Mouse (Mus musculus): Measurements from ENCODE around the gene Prr18. TPM values are rescaled to one million over a fixed set of nuclear protein-coding genes. Genes with fewer than 3 reads are reported as not detected.

Gene Prr18
- polyA plus RNA-seq (2015; fragmentation: Nextera tagmentation; extraction: Ambion mirVana), result not detected in 2 replicates

DNA sequence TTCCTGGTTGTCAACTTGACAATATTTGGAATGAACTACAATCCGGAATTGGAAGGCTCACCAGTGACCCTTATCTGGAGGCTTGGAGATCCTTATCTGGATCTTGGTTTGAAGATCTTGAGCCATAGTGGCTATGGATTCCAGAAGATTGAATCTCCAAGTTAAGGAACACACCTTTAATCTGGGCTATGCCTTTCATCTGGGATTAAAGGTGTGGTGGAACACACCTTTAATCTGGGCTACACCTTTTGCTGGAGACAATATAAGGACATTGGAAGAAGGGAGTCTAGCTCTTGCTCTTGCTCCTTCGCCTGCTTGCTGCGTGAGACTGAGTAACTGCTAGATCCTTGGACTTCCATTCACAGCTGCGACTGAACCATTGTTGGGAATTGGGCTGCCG is at the start of gene Prr18:
Gene Prr18 (plus strand): TSS at position 301 of the 400 bp plus-strand sequence.

DNA sequence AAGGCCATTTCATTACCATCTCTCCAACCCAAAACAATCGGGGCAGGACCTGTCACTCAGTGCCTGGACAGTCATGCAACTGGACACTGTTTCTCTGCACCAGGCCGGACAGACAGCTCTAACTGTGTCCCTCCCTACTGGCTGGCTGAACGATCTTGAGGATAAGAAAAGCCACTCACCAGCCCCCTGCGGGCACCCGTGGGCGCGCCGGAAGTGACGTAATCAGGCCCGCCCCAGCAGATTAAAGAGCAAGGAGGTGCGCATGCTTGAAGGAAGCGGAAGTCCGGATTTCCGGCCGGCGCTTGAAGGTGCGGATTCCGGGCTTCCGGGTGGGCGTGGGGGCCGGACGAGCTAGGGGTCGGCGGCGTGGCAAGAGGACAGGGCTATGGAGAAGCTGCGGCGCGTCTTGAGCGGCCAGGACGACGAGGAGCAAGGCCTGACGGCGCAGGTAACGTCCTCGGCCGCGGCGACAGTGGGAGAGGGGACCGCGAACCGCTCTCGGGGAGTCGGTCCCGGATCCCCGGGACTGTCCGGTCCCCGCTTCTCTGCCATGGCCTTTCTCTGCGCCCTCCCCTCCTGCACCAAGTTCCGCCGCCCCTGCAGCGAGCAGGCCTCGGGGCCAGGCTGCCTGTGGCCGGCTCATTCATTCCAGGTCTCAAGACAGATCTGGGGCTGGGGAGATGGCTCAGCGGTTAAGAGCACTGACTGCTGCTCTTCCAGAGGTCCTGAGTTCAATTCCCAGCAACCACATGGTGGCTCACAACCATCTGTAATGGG is 26.2 kb upstream of the Prr18 start, which contains the start of gene Sft2d1:
Gene Sft2d1 (plus strand): TSS at position 265 of the 777 bp plus-strand sequence.

DNA sequence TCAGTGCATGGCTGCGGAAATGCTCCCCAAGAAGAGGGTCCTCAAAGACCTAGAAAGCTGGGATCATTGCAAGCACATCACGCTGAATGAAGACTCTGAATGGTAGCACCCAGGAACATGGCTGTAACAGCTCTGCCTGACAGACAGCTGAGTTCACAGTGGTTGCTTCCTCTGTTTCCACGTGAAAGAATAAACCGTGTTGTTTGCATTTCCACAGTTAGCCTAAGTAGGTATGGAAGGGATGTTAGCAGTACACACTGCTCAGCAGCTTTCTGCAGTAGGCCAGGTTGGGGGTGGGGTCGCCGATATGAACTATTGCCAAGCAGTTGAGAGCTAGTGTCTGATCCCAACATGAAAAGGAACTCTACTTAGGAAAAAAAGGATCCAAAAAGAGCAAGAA is 18.4 kb downstream of the Prr18 start, which contains the start of gene T2:
Gene T2 (plus strand): TSS at position 301 of the 400 bp plus-strand sequence.

Other genes with a start within 250 kb of the Prr18 start
- 0.08 TPM in 1 of 2 replicates, not detected in the other for gene Gm49673, start 189.7 kb upstream of the Prr18 start, polyA plus RNA-seq (2015; fragmentation: Nextera tagmentation; extraction: Ambion mirVana)
- gene Rnaset2a, start 189.4 kb upstream of the Prr18 start, polyA plus RNA-seq (2015; fragmentation: Nextera tagmentation; extraction: Ambion mirVana), result 42.7 and 43.2 TPM in 2 replicates
- gene Fgfr1op, start 172.0 kb upstream of the Prr18 start, polyA plus RNA-seq (2015; fragmentation: Nextera tagmentation; extraction: Ambion mirVana), result 19.1 and 20.5 TPM in 2 replicates
- gene Ccr6, start 101.4 kb upstream of the Prr18 start, polyA plus RNA-seq (2015; fragmentation: Nextera tagmentation; extraction: Ambion mirVana), result 0.13 TPM in 1 of 2 replicates, not detected in the other
- 553 and 568 TPM in 2 replicates for gene Mpc1, start 54.6 kb upstream of the Prr18 start, polyA plus RNA-seq (2015; fragmentation: Nextera tagmentation; extraction: Ambion mirVana)
- 45.4 and 54.9 TPM in 2 replicates for gene Sft2d1, start 26.4 kb upstream of the Prr18 start, polyA plus RNA-seq (2015; fragmentation: Nextera tagmentation; extraction: Ambion mirVana)
- not detected in 2 replicates for gene T2, start 18.5 kb downstream of the Prr18 start, polyA plus RNA-seq (2015; fragmentation: Nextera tagmentation; extraction: Ambion mirVana)
- 0.23 TPM in 1 of 2 replicates, not detected in the other for gene T, start 97.0 kb downstream of the Prr18 start, polyA plus RNA-seq (2015; fragmentation: Nextera tagmentation; extraction: Ambion mirVana)
- 0.96 and 1.6 TPM in 2 replicates for gene Pde10a, start 187.9 kb downstream of the Prr18 start, polyA plus RNA-seq (2015; fragmentation: Nextera tagmentation; extraction: Ambion mirVana)
- gene Gm17087, start 229.5 kb downstream of the Prr18 start, polyA plus RNA-seq (2015; fragmentation: Nextera tagmentation; extraction: Ambion mirVana), result not detected in 2 replicates

Data from skeletal muscle tissue, postnatal 0 days (tissue).